Mouse (Mus musculus) liver, embryonic 15.5 days (tissue): ENCODE results near the gene Atxn7l3. TPM values are rescaled to one million over a fixed set of nuclear protein-coding genes. Genes with fewer than 3 reads are reported as not detected.

Source experiments
- ATAC-seq: fragments of 200-750 bp; cut with Nextera tagmentation; 2 replicates; pipeline ENCODE4 v1.8.0; 2017; ENCODE audit warnings: moderate number of reproducible peaks, mild to moderate bottlenecking, moderate library complexity; ENCODE audit not compliant: insufficient read depth
- H3K27ac ChIP-seq: fragments of 300-500 bp; sonication (generic); replicated peaks from 2 replicates; pipeline ENCODE4 v1.5.1; 2015; ENCODE audit warnings: mild to moderate bottlenecking, inconsistent platforms
- H3K27me3 ChIP-seq: fragments of 300-500 bp; sonication (generic); 2 replicates; pipeline ENCODE4 v1.6.1; 2015; ENCODE audit warnings: mild to moderate bottlenecking, inconsistent platforms
- H3K36me3 ChIP-seq: fragments of 300-500 bp; sonication (generic); replicated peaks from 2 replicates; pipeline ENCODE4 v1.6.1; 2015; ENCODE audit warnings: moderate library complexity, mild to moderate bottlenecking, inconsistent platforms
- H3K4me1 ChIP-seq: fragments of 300-500 bp; sonication (generic); replicated peaks from 2 replicates; pipeline ENCODE4 v1.6.1; 2015; ENCODE audit warnings: inconsistent platforms
- H3K4me2 ChIP-seq: fragments of 300-500 bp; sonication (generic); 2 replicates; pipeline ENCODE4 v1.6.1; 2015; ENCODE audit warnings: moderate library complexity, mild to moderate bottlenecking, inconsistent platforms
- H3K4me3 ChIP-seq: fragments of 300-500 bp; sonication (generic); replicated peaks from 2 replicates; pipeline ENCODE4 v1.5.1; 2015; ENCODE audit warnings: mild to moderate bottlenecking, inconsistent platforms
- H3K9ac ChIP-seq: fragments of 300-500 bp; sonication (generic); 2 replicates; pipeline ENCODE4 v1.6.1; 2015; ENCODE audit warnings: moderate library complexity, mild to moderate bottlenecking, inconsistent platforms
- H3K9me3 ChIP-seq: fragments of 300-500 bp; sonication (generic); replicated peaks from 2 replicates; pipeline ENCODE4 v1.6.1; 2016; ENCODE audit warnings: inconsistent platforms
- WGBS: fragments of 180-500 bp; shearing (Covaris S2); methylation state at CpG from one replicate; pipeline ENCODE4 v1.1.7; 2015; ENCODE audit warnings: mixed read lengths; ENCODE audit not compliant: insufficient replicate concordance; 5-methylcytosine and 5-hydroxymethylcytosine counted together
- polyA plus RNA-seq: library from polyadenylated mRNA; unstranded; fragments of >200 nt; fragmentation: Nextera tagmentation; extraction: Ambion mirVana; gene quantifications from 2 replicates; pipeline ENCODE4 v1.2.1, GENCODE M21; 2015

Gene Atxn7l3
- polyA plus RNA-seq, 1 experiment from 2014 or later: 3.8 TPM

DNA sequence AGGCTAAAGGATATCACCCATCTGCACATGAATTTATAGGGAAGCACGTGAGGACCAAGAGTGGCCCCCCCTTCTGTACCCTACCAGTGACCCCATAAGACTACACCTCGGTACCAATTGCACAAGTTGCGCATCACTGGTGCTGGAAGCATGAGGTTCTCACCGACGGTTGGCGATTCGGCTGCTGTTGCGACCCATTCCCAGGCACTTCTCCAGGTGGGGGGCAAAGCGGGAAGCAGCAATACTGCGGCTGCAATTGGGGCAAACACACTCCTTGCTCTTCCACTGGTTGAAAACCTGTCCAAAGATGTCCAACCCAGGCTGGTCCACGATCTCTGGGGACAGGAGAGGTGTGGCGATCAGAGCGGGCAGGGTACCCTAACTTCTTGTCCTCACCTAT lies 2.5 kb downstream of the Atxn7l3 start:
- H3K27ac ChIP-seq: no peak overlapping the region
- H3K4me2 ChIP-seq: no peak overlapping the region
- WGBS: 92% methylated on average over 13 of the region's 13 CpGs
- no peaks in the 10 kb centered on the region for H3K27me3 ChIP-seq
- H3K4me3 ChIP-seq: no peak overlapping the region
- no peak for ATAC-seq
- H3K9me3 ChIP-seq: no peaks in the 10 kb centered on the region
- peaks cover 50% of the 10 kb centered on the region for H3K36me3 ChIP-seq
- H3K4me1 ChIP-seq: peaks cover 48% of the 10 kb centered on the region
- H3K9ac ChIP-seq: no peak overlapping the region

DNA sequence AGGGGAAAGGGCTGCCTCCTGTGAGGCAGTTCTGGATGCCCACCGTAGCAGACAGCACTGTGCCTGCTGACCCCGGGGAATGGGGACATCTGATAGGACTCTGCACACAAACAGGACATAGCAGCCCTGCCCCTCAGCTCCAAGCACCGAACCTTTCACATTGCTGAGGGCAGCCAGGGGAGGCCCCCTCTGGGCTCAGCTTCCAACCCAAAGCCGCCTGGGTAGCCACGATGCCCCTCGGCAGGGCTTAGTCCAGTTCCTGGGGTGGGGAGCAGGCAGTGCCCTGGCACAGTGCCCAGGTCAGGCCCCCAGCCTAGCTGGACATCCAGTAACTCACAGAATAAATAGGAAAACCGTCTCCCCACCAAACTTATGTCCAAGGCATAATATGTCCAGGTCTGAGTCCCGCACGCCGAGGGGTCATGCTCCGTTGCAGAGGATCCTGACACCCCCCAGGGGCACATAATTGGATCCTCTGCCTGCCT lies 5.3 kb downstream of the Atxn7l3 start:
- Histone ChIP-seq H3K27ac (no peak overlapping the region), H3K27me3 (no peaks in the 10 kb centered on the region), H3K4me3 (no peak overlapping the region), H3K4me2 (no peak overlapping the region), H3K9ac (no peak overlapping the region), H3K36me3 (peaks cover 73% of the 10 kb centered on the region), H3K4me1 (peaks cover 59% of the 10 kb centered on the region), H3K9me3 (no peaks in the 10 kb centered on the region)
- ATAC-seq: no peak
- WGBS: 82% methylated on average over 11 of the region's 11 CpGs

DNA sequence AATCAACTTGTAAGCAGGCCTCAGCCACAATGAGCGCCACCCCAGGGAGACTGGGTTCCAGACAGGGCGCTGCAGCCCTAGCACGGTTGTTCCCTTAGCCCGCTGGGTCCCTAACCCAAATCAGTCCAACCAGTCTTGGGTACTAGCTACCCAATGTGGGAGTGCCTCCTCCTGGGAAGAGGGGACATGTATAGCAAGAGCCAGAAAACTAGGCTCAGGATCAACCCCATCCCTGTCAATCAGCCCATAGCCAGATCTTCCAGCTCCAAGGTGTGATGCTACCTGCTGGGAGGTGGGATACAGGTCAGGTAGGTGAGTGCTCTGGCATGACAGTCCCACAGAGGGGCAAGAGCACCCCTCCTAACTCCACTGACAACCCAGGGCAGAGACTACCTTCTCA lies 6.3 kb downstream of the Atxn7l3 start:
- Histone ChIP-seq H3K9ac (no peak overlapping the region), H3K4me2 (no peak overlapping the region), H3K27me3 (no peaks in the 10 kb centered on the region), H3K4me1 (peaks cover 58% of the 10 kb centered on the region), H3K27ac (no peak overlapping the region), H3K36me3 (peaks cover 73% of the 10 kb centered on the region), H3K9me3 (no peaks in the 10 kb centered on the region), H3K4me3 (no peak overlapping the region)
- 87% methylated on average over 4 of the region's 4 CpGs for WGBS
- no peak for ATAC-seq

DNA sequence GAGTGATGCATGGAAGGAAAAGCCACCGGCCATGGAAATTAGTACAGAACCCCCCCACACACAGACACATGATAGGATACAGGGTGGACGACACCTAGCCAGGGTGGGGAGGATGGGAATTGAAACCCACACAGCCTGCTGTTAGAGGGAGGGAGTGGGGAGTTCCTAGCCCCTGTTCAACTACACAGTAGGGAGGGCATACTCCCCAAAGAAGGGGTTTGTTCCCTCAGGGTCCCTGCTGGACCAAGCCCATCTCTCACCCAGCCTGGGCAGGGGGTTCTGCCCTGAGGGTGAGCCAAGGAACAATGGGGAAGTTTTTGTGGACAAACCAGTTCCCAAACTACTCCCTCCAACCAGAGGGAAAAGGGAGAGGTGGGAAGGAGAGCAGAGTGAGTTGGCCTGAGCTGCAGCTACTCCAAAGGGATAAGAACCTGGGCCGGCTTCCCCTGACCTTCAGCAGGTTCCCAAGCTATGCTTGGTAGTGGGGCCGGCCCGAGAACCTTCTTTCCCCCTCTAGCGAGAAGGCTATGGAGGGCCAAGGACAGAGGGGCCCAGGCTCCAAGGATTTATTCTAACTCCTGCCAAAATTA lies 6.8 kb downstream of the Atxn7l3 start:
- Histone ChIP-seq H3K4me3 (no peak overlapping the region), H3K4me1 (peaks cover 53% of the 10 kb centered on the region), H3K27ac (no peak overlapping the region), H3K36me3 (peaks cover 72% of the 10 kb centered on the region), H3K4me2 (no peak overlapping the region), H3K27me3 (no peaks in the 10 kb centered on the region), H3K9me3 (no peaks in the 10 kb centered on the region), H3K9ac (no peak overlapping the region)
- ATAC-seq: no peak
- 66% methylated on average over 6 of the region's 6 CpGs for WGBS

DNA sequence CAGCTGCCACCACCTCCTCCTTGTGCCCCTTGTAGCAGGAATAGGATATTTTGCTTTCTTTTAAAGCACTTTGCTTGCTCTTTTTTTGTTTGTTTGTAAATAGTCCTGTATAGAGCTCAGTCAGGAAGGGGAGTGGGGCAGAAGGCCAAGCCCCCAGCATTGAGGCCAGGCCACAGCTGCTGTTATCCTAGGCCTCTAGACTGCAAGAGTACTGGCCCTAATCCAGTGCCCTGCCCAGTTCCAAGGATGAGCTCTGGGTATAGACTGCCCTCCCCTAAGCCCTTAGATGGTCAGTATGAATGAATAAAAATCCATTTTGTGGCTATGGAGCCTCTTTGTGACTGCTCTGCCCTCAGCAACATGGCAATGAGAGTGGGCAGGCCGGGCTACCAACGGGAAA lies 7.5 kb downstream of the Atxn7l3 start:
- Histone ChIP-seq H3K4me1 (peaks cover 51% of the 10 kb centered on the region), H3K9ac (peak overlapping the region; percentile 19; the same call in 1 of the 2 replicates), H3K36me3 (peaks cover 66% of the 10 kb centered on the region), H3K27me3 (no peaks in the 10 kb centered on the region), H3K9me3 (no peaks in the 10 kb centered on the region), H3K4me3 (no peak overlapping the region), H3K27ac (peak overlapping the region; percentile 65; the same call in 1 of the 2 replicates), H3K4me2 (0 out of 2 replicates have a peak overlapping the region, but pooled peaks have one; percentile 29)
- 83% methylated on average over 2 of the region's 2 CpGs for WGBS
- ATAC-seq: no peak

DNA sequence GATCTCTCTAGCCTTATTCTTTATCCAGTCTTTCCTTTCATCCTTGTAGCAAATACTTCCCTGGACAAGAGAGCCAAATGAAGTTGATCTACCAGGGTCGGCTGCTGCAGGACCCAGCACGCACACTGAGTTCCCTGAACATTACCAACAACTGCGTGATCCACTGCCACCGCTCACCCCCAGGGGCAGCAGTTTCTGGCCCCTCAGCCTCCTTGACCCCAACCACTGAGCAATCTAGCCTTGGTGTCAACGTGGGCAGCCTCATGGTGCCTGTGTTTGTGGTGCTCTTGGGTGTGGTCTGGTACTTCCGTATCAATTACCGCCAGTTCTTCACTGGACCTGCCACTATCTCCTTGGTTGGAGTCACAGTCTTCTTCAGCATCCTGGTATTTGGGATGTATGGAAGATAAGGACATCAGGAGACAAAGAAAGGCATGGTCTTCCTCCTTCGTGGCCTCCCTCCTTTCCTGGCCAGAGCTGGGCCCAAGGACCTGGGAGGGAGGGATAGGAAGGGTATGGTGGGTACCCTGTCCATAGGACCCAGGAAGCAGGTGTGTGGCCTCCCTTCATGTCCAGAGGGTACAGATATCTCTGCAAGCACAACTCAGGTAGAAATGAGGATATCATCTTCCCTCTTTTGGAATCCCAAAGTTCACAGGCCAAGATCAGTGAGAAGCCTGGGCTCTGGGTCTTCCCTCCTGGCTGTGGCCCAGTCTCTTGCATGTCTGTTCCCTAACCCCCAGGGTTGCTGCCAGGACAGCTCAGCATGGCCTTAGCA lies 8.2 kb downstream of the Atxn7l3 start:
- no peak overlapping the region for H3K4me3 ChIP-seq
- H3K9me3 ChIP-seq: no peaks in the 10 kb centered on the region
- peak overlapping the region; percentile 19; the same call in 1 of the 2 replicates for H3K9ac ChIP-seq
- H3K36me3 ChIP-seq: peaks cover 59% of the 10 kb centered on the region
- H3K4me2 ChIP-seq: peak overlapping the region; percentile 29; the same call in 1 of the 2 replicates
- 68% methylated on average over 8 of the region's 8 CpGs for WGBS
- no peaks in the 10 kb centered on the region for H3K27me3 ChIP-seq
- peaks cover 52% of the 10 kb centered on the region for H3K4me1 ChIP-seq
- H3K27ac ChIP-seq: peak overlapping the region; percentile 65
- ATAC-seq: no peak

DNA sequence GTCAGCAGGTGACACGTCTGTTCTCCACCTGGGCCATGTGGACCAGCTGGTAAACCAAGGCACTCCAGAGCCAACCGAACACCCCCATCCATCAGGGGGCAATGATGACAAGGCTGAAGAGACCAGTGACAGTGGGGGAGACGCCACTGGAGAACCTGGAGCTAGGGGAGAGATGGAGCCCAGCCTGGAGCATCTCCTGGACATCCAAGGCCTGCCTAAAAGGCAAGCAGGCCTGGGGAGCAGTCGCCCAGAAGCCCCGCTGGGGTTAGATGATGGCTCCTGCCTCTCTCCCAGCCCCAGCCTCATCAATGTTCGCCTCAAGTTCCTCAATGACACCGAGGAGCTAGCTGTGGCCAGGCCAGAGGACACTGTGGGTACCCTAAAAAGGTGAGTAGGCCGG lies 8.9 kb downstream of the Atxn7l3 start:
- peak overlapping the region; percentile 46 for H3K27ac ChIP-seq
- WGBS: 80% methylated on average over 8 of the region's 8 CpGs

DNA sequence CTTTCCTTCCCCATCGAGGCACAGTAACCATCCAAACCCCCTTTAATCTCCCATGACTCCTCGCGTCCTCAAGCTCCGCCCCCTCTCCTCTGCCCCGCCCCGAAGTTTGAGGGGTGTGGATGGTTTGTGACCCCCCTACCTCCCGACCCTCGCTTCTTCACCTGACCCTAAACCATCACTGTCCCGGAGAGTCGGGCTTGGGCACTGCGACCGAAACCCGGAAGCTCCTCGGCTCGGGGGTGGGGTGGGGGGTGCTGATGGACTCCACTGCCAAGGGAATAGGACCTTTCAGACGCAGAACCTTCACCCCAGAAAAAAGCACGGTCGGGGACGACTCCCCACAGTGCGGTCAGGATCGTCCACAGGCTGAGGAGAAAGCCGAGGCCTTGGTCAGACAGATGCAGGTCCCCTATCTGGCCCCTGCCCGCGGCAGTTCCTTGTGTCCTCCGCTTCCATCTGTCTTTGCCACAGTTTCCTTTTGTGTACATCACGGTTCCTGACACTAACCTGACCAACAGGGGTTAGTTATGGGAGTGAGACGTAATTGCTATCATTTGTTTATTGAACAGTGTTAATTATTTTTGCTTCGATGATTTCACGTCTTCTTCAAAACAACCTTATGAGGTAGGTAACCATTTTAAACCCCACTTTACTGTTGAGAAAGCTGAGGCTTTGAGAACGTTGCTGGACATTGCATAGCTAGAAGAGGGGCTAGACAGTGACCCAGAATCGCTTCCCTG lies 11.2 kb downstream of the Atxn7l3 start:
- peak; percentile 61 for ATAC-seq
- no peaks in the 10 kb centered on the region for H3K9me3 ChIP-seq

More for the DNA sequence above, 8.9 kb downstream of the Atxn7l3 start:
- peaks cover 51% of the 10 kb centered on the region for H3K36me3 ChIP-seq
- H3K4me2 ChIP-seq: no peak overlapping the region
- ATAC-seq: no peak
- H3K4me3 ChIP-seq: no peak overlapping the region
- H3K9ac ChIP-seq: no peak overlapping the region
- H3K4me1 ChIP-seq: peaks cover 52% of the 10 kb centered on the region
- H3K9me3 ChIP-seq: no peaks in the 10 kb centered on the region
- no peaks in the 10 kb centered on the region for H3K27me3 ChIP-seq

DNA sequence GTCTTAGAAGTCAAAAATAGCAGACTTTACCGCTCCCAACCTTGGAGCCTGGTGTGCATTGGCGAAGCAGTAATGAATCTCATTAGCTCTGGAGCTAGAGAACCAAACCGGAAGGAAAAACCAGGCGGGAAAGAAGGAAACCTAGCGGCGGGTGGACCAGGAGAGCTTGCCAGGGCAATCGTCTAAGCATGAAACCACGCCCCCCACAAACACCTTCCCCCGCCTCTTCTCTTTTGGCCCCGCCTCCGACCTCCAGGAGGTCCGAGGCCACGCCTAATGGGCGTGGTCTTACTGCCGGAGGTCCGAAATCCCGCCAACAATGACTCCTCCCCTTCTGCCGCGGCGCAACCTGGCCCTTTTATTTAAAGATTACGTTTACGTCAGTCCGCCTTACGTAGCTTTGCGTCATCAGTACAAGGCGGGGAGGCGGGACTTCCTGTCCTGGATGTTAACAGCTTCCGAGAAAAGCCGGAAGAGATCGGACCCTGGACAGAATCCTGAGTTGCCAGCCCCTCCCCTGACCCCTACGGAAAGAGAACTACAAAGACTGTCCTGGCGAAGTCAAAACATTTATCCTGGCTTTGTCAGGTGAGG lies 11.8 kb downstream of the Atxn7l3 start, which contains the start of gene Tmub2:
Tmub2 (plus strand) TSS at position 431 of the 594 bp plus-strand sequence.
- WGBS: under 1% methylated on average over 32 of the region's 32 CpGs
- H3K27me3 ChIP-seq: no peaks in the 10 kb centered on the region

More for the DNA sequence above, 11.2 kb downstream of the Atxn7l3 start:
- H3K4me3 ChIP-seq: peak overlapping the region; percentile 73
- H3K36me3 ChIP-seq: peaks cover 29% of the 10 kb centered on the region
- peak overlapping the region; percentile 66 for H3K4me2 ChIP-seq
- peak overlapping the region; percentile 65 for H3K9ac ChIP-seq
- H3K27ac ChIP-seq: peak overlapping the region; percentile 77
- no peaks in the 10 kb centered on the region for H3K27me3 ChIP-seq
- peaks cover 48% of the 10 kb centered on the region for H3K4me1 ChIP-seq
- 3% methylated on average over 31 of the region's 31 CpGs for WGBS

DNA sequence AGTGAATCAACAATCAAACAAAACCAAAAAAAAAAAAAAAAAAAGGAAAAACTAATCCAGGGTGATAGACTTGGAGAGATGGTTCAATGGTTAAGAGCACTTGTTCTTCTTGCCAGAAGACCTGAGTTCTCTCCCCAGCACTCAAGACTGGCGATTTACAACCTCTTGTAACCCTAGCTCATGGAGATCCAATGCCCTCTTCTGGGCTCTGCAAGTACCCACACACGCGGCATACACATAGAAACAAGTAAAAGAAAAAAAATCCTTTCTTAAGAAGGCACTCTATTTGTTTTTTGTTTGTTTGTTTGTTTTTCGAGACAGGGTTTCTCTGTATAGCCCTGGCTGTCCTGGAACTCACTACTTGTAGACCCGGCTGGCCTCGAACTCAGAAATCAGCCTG lies 12.5 kb downstream of the Atxn7l3 start:
- no peaks in the 10 kb centered on the region for H3K9me3 ChIP-seq
- H3K4me2 ChIP-seq: peak overlapping the region; percentile 66
- H3K36me3 ChIP-seq: peaks cover 22% of the 10 kb centered on the region
- H3K9ac ChIP-seq: peak overlapping the region; percentile 44; the same call in 1 of the 2 replicates
- H3K27me3 ChIP-seq: no peaks in the 10 kb centered on the region
- H3K27ac ChIP-seq: peak overlapping the region; percentile 72; the same call in 1 of the 2 replicates
- peaks cover 43% of the 10 kb centered on the region for H3K4me1 ChIP-seq
- WGBS: 73% methylated on average over 6 of the region's 6 CpGs
- ATAC-seq: no peak
- H3K4me3 ChIP-seq: peak overlapping the region; percentile 73

More for the DNA sequence above, 11.8 kb downstream of the Atxn7l3 start, which contains the start of gene Tmub2:
- Histone ChIP-seq H3K9ac (peak within 1 kb of the TSS; percentile 65), H3K4me3 (peak within 1 kb of the TSS; percentile 73), H3K4me2 (peak within 1 kb of the TSS; percentile 66), H3K9me3 (no peaks in the 10 kb centered on the region), H3K36me3 (peaks cover 26% of the 10 kb centered on the region), H3K27ac (peak within 1 kb of the TSS; percentile 77), H3K4me1 (peaks cover 48% of the 10 kb centered on the region)
- peak; percentile 87 for ATAC-seq
